Mouse (Mus musculus) liver, adult 10 weeks (tissue): ENCODE results near the gene Rras2. TPM values are rescaled to one million over a fixed set of nuclear protein-coding genes. Genes with fewer than 3 reads are reported as not detected.

Experiments used
- polyA plus RNA-seq: library from polyadenylated mRNA; stranded (reverse); fragments of 350-450 nt; fragmentation: Illumina TruSeq; extraction: RNeasy Lipid Tissue Mini Kit (QIAGEN cat#74804); gene quantifications from one replicate; pipeline ENCODE4 v1.2.3, GENCODE M21; 2014; ENCODE audit warnings: low read depth, low replicate concordance

Gene Rras2
- 24.1 TPM for polyA plus RNA-seq

GRCm38 (mm10) chr7:114117444-114117905 is at the start of gene Rras2:
Gene Rras2 (minus strand): TSS chr7:114117781.

Other genes starting within 250 kb of the Rras2 start
- 147 TPM for gene Copb1, start 136.9 kb upstream of the Rras2 start, polyA plus RNA-seq
- gene Psma1, start 158.3 kb upstream of the Rras2 start, polyA plus RNA-seq, result 274 TPM